ENCODE assay signal across 12 mouse cellular contexts in genomic region chr5:151421859-151422258, GRCm38 (mm10). TPM values are rescaled to one million over a fixed set of nuclear protein-coding genes. Genes with fewer than 3 reads are reported as not detected.
A peak's percentile ranks its signal among the peaks of the same experiment; 100 is the strongest.
DNase-seq lines count a peak whose midpoint lies in the region.
"Had no signal": no experiment of that assay in that cellular context is flagged by ENCODE, and none has a peak within 500 bp of the region (broad histone marks: within the 10 kb centered on the region; RNA-seq: fewer than 3 reads in every experiment).

No protein-coding gene starts in this region.

- intact Hi-C loops in gastrocnemius, postnatal 14 days (cut with DNase I; ENCODE audit: low total_unique reads), result no loop called here

- peak; percentile 6 for DNase-seq in gastrocnemius, postnatal 14 days
- no peak for DNase-seq in gastrocnemius, postnatal 25 days
- DNase-seq in left cerebral cortex, adult 18-20 months (ENCODE audit: low spot score in 2 of 2), result peak; percentile 26 to 45
- DNase-seq in left cerebral cortex, adult 11 months (ENCODE audit: low spot score), result no peak
- peak; percentile 58 for DNase-seq in testis, postnatal 10 days (ENCODE audit: low spot score)
- DNase-seq in testis, postnatal 14 days (ENCODE audit: low spot score), result no peak
- no peak for DNase-seq in cerebellum, postnatal 25 days
- DNase-seq in thymus, postnatal 4 days, result no peak
- DNase-seq: cerebellum, postnatal 36 days; liver, embryonic 13.5 days had no signal

RNA-seq across cellular contexts. Expression of gene Gm42906, which starts 6.1 kb away (rescaled TPM):
- 1 to 10 TPM in 1 of 2 experiments, not detected in 1; 1.5 TPM for total RNA-seq in gastrocnemius, postnatal 14 days (2021)
- 1 to 10 TPM in 1 of 2 experiments, under 1 TPM in 1; 0.91 to 1.9 TPM for total RNA-seq in gastrocnemius, postnatal 25 days (2021)
- 1 to 10 TPM in 1 of 2 experiments, not detected in 1; 1.1 TPM for total RNA-seq in left cerebral cortex, adult 18-20 months (2021)
- total RNA-seq: left cerebral cortex, postnatal 25 days; megakaryocyte-erythroid progenitor cell, adult 5-6 weeks had no signal

Comparison
In these comparisons a context has a peak if more than half of its experiments do, and no peak if none do; other contexts are left out.
1. DNase-seq: peak in gastrocnemius, postnatal 14 days (single experiment), left cerebral cortex, adult 18-20 months (2 of 2) and testis, postnatal 10 days (single experiment); none in gastrocnemius, postnatal 25 days (single experiment), left cerebral cortex, adult 11 months (single experiment), testis, postnatal 14 days (single experiment), cerebellum, postnatal 25 days (0 of 2) and thymus, postnatal 4 days (single experiment).